Mouse (Mus musculus): ENCODE data around the gene Cyp27a1. TPM values are rescaled to one million over a fixed set of nuclear protein-coding genes. Genes with fewer than 3 reads are reported as not detected.

The Cyp27a1 gene
- polyA plus RNA-seq, 1 experiment from 2014 or later, result 9.7 TPM

- H3K9ac ChIP-seq, result no peak overlapping the region
- peaks cover 41% of the 10 kb centered on the region for H3K4me1 ChIP-seq
- no peaks in the 10 kb centered on the region for H3K9me3 ChIP-seq
- no peak for ATAC-seq (ENCODE audit: insufficient number of reproducible peaks, low FRiP score, low TSS enrichment, low read depth)
- WGBS, result 18% methylated on average over 7 of the region's 7 CpGs
- no peaks in the 10 kb centered on the region for H3K36me3 ChIP-seq
- H3K27me3 ChIP-seq, result peaks cover 92% of the 10 kb centered on the region
- H3K4me2 ChIP-seq, result 0 out of 2 replicates have a peak overlapping the region, but pooled peaks have one; percentile 91
- H3K27ac ChIP-seq, result no peak overlapping the region
- H3K4me3 ChIP-seq, result peak overlapping the region; percentile 50
Observed at GRCm38 (mm10) chr1:74774062-74774461, 60.7 kb downstream of the Cyp27a1 start.

- H3K4me3 ChIP-seq, result no peak overlapping the region
Observed at GRCm38 (mm10) chr1:74775816-74776215, 62.4 kb downstream of the Cyp27a1 start.

DNA sequence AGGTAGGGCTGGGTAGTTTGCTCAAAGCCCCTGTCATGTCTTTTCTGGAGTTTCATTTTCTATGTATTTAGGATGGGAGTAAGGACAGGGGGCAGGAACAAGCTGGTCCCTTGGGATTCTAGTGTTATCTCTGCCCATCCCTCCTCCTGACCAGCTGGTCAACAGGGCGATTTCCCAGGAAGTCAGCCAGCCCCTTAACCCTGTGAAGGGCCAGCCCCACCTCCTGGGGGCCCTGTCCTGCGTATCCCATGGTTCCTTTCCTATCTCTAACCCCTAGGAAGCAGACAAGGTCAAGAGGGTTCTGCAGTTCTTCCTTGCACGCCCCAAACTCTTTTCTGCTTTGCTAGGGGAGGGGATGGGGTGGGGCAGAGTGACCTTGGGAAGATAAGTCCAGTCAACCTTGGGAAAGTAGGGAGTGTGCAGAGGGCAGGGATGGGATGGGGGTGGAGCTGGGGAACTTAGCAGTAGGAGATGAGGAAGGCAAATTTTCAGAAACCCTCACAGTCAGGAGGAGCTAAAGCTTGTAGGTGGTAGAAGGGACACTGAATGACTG, 65.6 kb downstream of the Cyp27a1 start:
- WGBS, result 29% methylated on average over 3 of the region's 3 CpGs
- H3K4me1 ChIP-seq, result peaks cover 24% of the 10 kb centered on the region
- no peak overlapping the region for H3K27ac ChIP-seq
- H3K36me3 ChIP-seq, result no peaks in the 10 kb centered on the region
- H3K4me2 ChIP-seq, result no peak overlapping the region
- no peak overlapping the region for H3K9ac ChIP-seq
- H3K27me3 ChIP-seq, result peaks cover 91% of the 10 kb centered on the region
- ATAC-seq (ENCODE audit: insufficient number of reproducible peaks, low FRiP score, low TSS enrichment, low read depth), result no peak
- no peaks in the 10 kb centered on the region for H3K9me3 ChIP-seq
- no peak overlapping the region for H3K4me3 ChIP-seq

More at GRCm38 (mm10) chr1:74775816-74776215, 62.4 kb downstream of the Cyp27a1 start:
- Histone ChIP-seq H3K4me2 (no peak overlapping the region), H3K4me1 (peaks cover 29% of the 10 kb centered on the region), H3K9me3 (no peaks in the 10 kb centered on the region), H3K27me3 (peaks cover 86% of the 10 kb centered on the region), H3K36me3 (no peaks in the 10 kb centered on the region), H3K27ac (no peak overlapping the region), H3K9ac (no peak overlapping the region)
- ATAC-seq (ENCODE audit: insufficient number of reproducible peaks, low FRiP score, low TSS enrichment, low read depth), result no peak
- WGBS, result 4% methylated on average over 5 of the region's 5 CpGs

DNA sequence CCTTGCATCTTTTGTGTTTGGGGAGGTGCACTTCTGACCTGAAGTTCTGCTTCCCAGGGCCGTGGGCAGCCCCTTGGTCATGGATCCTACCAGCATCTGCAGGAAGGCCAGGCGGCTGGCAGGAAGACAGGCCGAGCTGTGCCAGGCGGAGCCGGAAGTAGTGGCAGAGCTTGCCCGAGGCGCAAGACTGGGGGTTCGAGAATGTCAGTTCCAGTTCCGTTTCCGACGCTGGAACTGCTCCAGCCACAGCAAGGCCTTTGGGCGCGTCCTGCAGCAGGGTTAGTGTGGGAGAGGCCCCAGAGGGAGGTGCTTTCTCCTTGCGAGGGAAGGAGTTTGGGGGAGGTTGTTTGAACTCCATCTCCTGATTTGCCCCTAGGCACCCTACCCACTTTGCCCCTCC, 68.7 kb downstream of the Cyp27a1 start:
- Histone ChIP-seq H3K9ac (no peak overlapping the region), H3K27me3 (peaks cover 91% of the 10 kb centered on the region), H3K4me2 (no peak overlapping the region), H3K36me3 (no peaks in the 10 kb centered on the region), H3K9me3 (no peaks in the 10 kb centered on the region), H3K27ac (no peak overlapping the region), H3K4me1 (peaks cover 24% of the 10 kb centered on the region), H3K4me3 (no peak overlapping the region)
- WGBS, result 27% methylated on average over 14 of the region's 14 CpGs
- no peak for ATAC-seq (ENCODE audit: insufficient number of reproducible peaks, low FRiP score, low TSS enrichment, low read depth)

GRCm38 (mm10) chr1:74783554-74783953, 70.2 kb downstream of the Cyp27a1 start:
- ATAC-seq (ENCODE audit: insufficient number of reproducible peaks, low FRiP score, low TSS enrichment, low read depth), result no peak
- Histone ChIP-seq H3K36me3 (no peaks in the 10 kb centered on the region), H3K27ac (no peak overlapping the region), H3K4me2 (peak overlapping the region; percentile 90), H3K27me3 (peaks cover 91% of the 10 kb centered on the region), H3K9me3 (no peaks in the 10 kb centered on the region), H3K9ac (no peak overlapping the region), H3K4me1 (peaks cover 29% of the 10 kb centered on the region), H3K4me3 (peak overlapping the region; percentile 43)
- under 1% methylated on average over 13 of the region's 13 CpGs for WGBS

DNA sequence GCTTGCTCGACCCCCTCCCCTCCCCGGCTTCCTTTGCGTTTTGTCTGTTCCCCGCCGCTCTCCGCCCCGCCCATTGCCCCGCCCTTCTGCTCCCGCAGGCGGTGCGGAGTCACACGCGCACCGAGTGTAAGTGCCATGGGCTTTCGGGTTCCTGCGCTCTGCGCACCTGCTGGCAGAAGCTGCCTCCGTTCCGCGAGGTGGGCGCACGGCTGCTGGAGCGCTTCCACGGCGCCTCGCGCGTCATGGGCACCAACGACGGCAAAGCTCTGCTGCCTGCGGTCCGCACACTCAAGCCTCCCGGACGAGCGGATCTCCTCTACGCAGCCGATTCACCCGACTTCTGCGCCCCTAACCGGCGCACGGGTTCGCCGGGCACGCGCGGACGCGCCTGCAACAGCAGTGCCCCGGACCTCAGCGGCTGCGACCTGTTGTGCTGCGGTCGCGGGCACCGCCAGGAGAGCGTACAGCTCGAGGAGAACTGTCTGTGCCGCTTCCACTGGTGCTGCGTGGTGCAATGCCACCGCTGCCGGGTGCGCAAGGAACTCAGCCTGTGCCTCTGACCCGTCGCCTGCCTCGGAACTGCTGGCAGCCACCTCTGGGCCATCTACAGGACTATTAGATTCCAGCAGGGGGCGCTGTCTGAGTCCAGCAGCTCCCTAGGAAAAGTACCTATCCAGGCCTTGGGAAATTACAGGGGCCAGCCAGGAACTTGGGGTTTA, 70.8 kb downstream of the Cyp27a1 start:
- H3K4me3 ChIP-seq, result peak overlapping the region; percentile 43
- H3K4me2 ChIP-seq, result peak overlapping the region; percentile 90
- H3K27me3 ChIP-seq, result peaks cover 91% of the 10 kb centered on the region
- WGBS, result 3% methylated on average over 67 of the region's 67 CpGs
- no peak overlapping the region for H3K27ac ChIP-seq
- no peak overlapping the region for H3K9ac ChIP-seq
- H3K4me1 ChIP-seq, result peaks cover 35% of the 10 kb centered on the region
- H3K9me3 ChIP-seq, result no peaks in the 10 kb centered on the region
- H3K36me3 ChIP-seq, result no peaks in the 10 kb centered on the region
- ATAC-seq (ENCODE audit: insufficient number of reproducible peaks, low FRiP score, low TSS enrichment, low read depth), result no peak

Other genes starting within 250 kb of the Cyp27a1 start
- 52.7 and 55.8 TPM in 2 replicates for gene Cnot9, start 207.5 kb upstream of the Cyp27a1 start, polyA plus RNA-seq (2015; fragmentation: Nextera tagmentation; extraction: Ambion mirVana)
- gene Plcd4, start 170.7 kb upstream of the Cyp27a1 start, polyA plus RNA-seq (2015; fragmentation: Nextera tagmentation; extraction: Ambion mirVana), result 0.92 and 1.6 TPM in 2 replicates
- 26.3 and 30.5 TPM in 2 replicates for gene Usp37, start 169.3 kb upstream of the Cyp27a1 start, polyA plus RNA-seq (2015; fragmentation: Nextera tagmentation; extraction: Ambion mirVana)
- 7.3 and 7.5 TPM in 2 replicates for gene Zfp142, start 125.3 kb upstream of the Cyp27a1 start, polyA plus RNA-seq (2015; fragmentation: Nextera tagmentation; extraction: Ambion mirVana)
- 14.0 and 16.4 TPM in 2 replicates for gene Bcs1l, start 125.3 kb upstream of the Cyp27a1 start, polyA plus RNA-seq (2015; fragmentation: Nextera tagmentation; extraction: Ambion mirVana)
- gene Rnf25, start 112.2 kb upstream of the Cyp27a1 start, polyA plus RNA-seq (2015; fragmentation: Nextera tagmentation; extraction: Ambion mirVana), result 40.7 and 41.0 TPM in 2 replicates
- gene Stk36, start 112.1 kb upstream of the Cyp27a1 start, polyA plus RNA-seq (2015; fragmentation: Nextera tagmentation; extraction: Ambion mirVana), result 5.4 and 6.5 TPM in 2 replicates
- gene Ttll4, start 51.8 kb upstream of the Cyp27a1 start, polyA plus RNA-seq (2015; fragmentation: Nextera tagmentation; extraction: Ambion mirVana), result 10.3 and 12.3 TPM in 2 replicates
- gene Prkag3, start 35.6 kb downstream of the Cyp27a1 start, polyA plus RNA-seq (2015; fragmentation: Nextera tagmentation; extraction: Ambion mirVana), result 2.8 and 7.5 TPM in 2 replicates
- gene Wnt6, start 58.3 kb downstream of the Cyp27a1 start, polyA plus RNA-seq (2015; fragmentation: Nextera tagmentation; extraction: Ambion mirVana), result 49.5 and 53.6 TPM in 2 replicates
- 9.0 and 9.1 TPM in 2 replicates for gene Wnt10a, start 77.9 kb downstream of the Cyp27a1 start, polyA plus RNA-seq (2015; fragmentation: Nextera tagmentation; extraction: Ambion mirVana)
- not detected in 2 replicates for gene Cdk5r2, start 141.4 kb downstream of the Cyp27a1 start, polyA plus RNA-seq (2015; fragmentation: Nextera tagmentation; extraction: Ambion mirVana)
- gene Fev, start 171.8 kb downstream of the Cyp27a1 start, polyA plus RNA-seq (2015; fragmentation: Nextera tagmentation; extraction: Ambion mirVana), result 0.17 TPM in 1 of 2 replicates, not detected in the other
- 0.28 TPM in 1 of 2 replicates, not detected in the other for gene Cryba2, start 179.6 kb downstream of the Cyp27a1 start, polyA plus RNA-seq (2015; fragmentation: Nextera tagmentation; extraction: Ambion mirVana)
- gene Cfap65, start 222.0 kb downstream of the Cyp27a1 start, polyA plus RNA-seq (2015; fragmentation: Nextera tagmentation; extraction: Ambion mirVana), result not detected in 2 replicates
- gene Ihh, start 238.1 kb downstream of the Cyp27a1 start, polyA plus RNA-seq (2015; fragmentation: Nextera tagmentation; extraction: Ambion mirVana), result 4.8 and 8.2 TPM in 2 replicates

All from limb, embryonic 15.5 days (tissue).